Mouse (Mus musculus) testis, adult 2 months (tissue): Measurements from ENCODE around the gene Nxpe4. TPM values are rescaled to one million over a fixed set of nuclear protein-coding genes. Genes with fewer than 3 reads are reported as not detected.
"Not testable (repeated sequence)": the region's sequence is repeated elsewhere in the genome, so short reads cannot be mapped to it uniquely, and the experiment has no call there.

Source experiments
- H3K27ac ChIP-seq: fragments of 200-500 bp; 2 replicates; pipeline ENCODE4 v1.5.1; 2012; ENCODE audit warnings: low read depth, low read length; ENCODE audit not compliant: control insufficient read depth, insufficient read depth
- H3K27me3 ChIP-seq: fragments of 200-500 bp; 2 replicates; pipeline ENCODE4 v1.6.1; 2012; ENCODE audit warnings: mild to moderate bottlenecking, low read length, moderate library complexity; ENCODE audit not compliant: control insufficient read depth, insufficient read depth
- H3K36me3 ChIP-seq: fragments of 200-500 bp; 2 replicates; pipeline ENCODE4 v1.6.1; 2012; ENCODE audit warnings: mild to moderate bottlenecking, low read length; ENCODE audit not compliant: control insufficient read depth, insufficient read depth
- H3K4me1 ChIP-seq: fragments of 200-500 bp; 2 replicates; pipeline ENCODE4 v1.6.1; 2012; ENCODE audit warnings: low read length; ENCODE audit not compliant: control insufficient read depth, insufficient read depth
- H3K4me3 ChIP-seq: fragments of 200-500 bp; 2 replicates; pipeline ENCODE4 v1.5.1; 2012; ENCODE audit warnings: low read depth, mild to moderate bottlenecking, low read length, moderate library complexity, mixed read lengths; ENCODE audit not compliant: control insufficient read depth
- CTCF ChIP-seq: fragments of 200-500 bp; IDR thresholded peaks from 2 replicates; pipeline ENCODE4 v1.5.1; 2012; ENCODE audit warnings: low read depth, mild to moderate bottlenecking, inconsistent platforms, low read length, moderate library complexity; ENCODE audit not compliant: control insufficient read depth, insufficient read depth, insufficient replicate concordance
- POLR2A ChIP-seq: fragments of 200-500 bp; IDR thresholded peaks from 2 replicates; pipeline ENCODE4 v1.6.1; 2012; ENCODE audit warnings: low read depth, mild to moderate bottlenecking, inconsistent platforms, low read length, moderate library complexity; ENCODE audit not compliant: control insufficient read depth
- polyA plus RNA-seq: library from polyadenylated mRNA; depleted of rRNA; stranded (reverse); fragments of >200 nt; gene quantifications from 2 replicates; pipeline ENCODE4 v1.2.3, GENCODE M21; 2012; rRNA removed

The Nxpe4 gene
- polyA plus RNA-seq = 0.78 and 0.84 TPM in 2 replicates

DNA sequence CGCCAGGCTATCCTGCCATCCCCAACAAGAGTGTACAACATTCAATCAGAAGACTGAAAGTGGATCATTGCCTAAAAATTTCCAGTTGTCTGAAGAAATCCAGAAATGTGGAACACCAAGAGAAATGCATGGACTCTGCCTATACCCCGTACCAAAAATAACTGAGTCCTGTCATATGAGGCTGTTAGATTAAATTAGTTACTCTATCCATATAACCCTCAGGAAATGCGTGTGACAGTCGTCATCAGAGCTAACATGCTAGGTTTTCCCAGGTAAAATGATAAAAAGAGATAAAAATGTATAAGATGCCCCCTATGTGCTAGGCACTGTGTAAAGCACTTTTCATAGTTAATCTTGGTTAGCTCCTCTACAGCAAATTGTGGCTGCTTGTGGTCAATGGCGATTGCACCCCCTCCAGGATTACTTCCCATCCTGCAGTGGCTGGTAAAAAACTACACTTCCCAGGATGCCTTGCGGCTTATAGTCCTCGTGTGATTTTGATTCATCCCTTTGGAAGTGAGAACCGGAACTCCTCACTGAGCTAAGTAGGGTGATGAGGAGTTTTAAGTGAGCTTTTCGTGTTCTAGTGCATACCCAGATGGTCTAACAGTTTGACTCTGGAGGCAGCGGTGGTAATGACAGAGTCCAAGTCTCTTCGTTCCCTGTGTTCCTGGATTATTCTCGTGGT lies at the start of gene Nxpe4:
Nxpe4 (plus strand) TSS at position 519 of the 688 bp plus-strand sequence.
- H3K4me1 ChIP-seq = no peaks in the 10 kb centered on the region
- H3K27ac ChIP-seq = no peak within 1 kb of the TSS
- no peaks in the 10 kb centered on the region for H3K27me3 ChIP-seq
- H3K4me3 ChIP-seq = peak within 1 kb of the TSS; percentile 57
- no peaks in the 10 kb centered on the region for H3K36me3 ChIP-seq
- no peak for TF ChIP-seq POLR2A
- no peak for TF ChIP-seq CTCF

DNA sequence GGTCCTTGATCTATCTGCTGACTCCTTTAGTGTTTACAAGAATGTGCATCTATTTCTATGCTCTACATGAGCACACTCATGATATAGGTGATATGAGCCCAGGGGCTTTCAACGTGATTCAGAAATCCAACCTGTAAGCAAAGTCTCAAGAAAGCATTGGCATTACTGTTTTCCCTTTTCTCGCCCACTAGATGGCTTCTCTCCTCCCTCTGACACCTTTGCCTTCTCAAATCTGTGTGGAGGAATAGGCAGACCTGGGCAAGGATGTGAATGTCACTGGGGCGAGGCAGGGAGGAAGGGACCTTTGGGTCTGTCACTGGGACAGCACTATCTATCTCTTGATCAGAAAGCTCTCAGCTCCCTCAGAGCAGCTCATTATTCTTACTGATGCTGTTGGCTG lies 35.0 kb upstream of the Nxpe4 start:
- Histone ChIP-seq H3K36me3 (no peaks in the 10 kb centered on the region), H3K27ac (no peak overlapping the region), H3K4me1 (no peaks in the 10 kb centered on the region), H3K4me3 (no peak overlapping the region), H3K27me3 (no peaks in the 10 kb centered on the region)
- TF ChIP-seq CTCF (no peak), POLR2A (no peak)

DNA sequence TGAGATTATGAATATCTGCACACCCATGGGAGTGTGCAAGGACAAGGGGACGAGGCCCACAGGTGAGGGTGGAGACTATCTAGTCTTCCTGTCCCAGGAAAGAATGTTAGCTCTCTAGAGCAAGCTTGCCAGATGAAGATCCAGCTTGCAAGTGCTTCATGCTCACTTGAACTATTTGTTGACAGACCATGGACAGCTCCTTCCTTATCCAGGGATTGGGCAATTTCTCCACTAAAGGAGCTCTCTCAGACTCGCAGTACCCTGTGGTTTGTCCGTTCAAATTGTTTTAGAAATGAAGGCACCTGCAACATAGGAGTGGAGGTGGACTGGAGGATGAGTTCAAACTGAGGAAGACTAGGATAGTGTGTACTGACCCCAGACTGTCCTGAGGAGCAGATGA lies 24.3 kb upstream of the Nxpe4 start:
- H3K27ac ChIP-seq = no peak overlapping the region
- TF ChIP-seq POLR2A = no peak
- TF ChIP-seq CTCF = no peak
- no peaks in the 10 kb centered on the region for H3K36me3 ChIP-seq
- no peaks in the 10 kb centered on the region for H3K4me1 ChIP-seq
- no peak overlapping the region for H3K4me3 ChIP-seq
- no peaks in the 10 kb centered on the region for H3K27me3 ChIP-seq

- Histone ChIP-seq H3K27ac (no peak overlapping the region), H3K27me3 (no peaks in the 10 kb centered on the region)
- TF ChIP-seq POLR2A = no peak
- TF ChIP-seq CTCF = no peak
These were observed 21.1 kb upstream of the Nxpe4 start for GRCm38 (mm10) chr9:48140485-48141411.

DNA sequence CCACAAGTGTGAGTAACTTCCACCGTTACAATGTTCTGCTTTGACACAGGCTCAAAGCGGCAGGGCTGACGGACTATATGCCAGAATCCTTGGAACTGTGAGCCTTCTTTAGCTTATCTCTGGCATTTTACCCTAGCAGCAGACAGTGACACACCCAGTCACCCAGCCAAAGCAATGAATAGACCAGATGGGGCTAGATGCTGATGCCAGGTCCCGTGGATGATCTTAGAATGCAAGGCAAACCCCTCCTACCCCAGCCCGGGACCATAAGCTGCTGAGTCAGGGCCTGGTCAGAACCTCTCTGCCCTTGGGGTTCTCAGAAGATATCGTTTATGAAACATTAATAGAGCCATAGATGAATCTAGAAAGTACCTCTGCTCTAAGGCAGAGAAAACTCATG lies 19.2 kb upstream of the Nxpe4 start:
- Histone ChIP-seq H3K36me3 (no peaks in the 10 kb centered on the region), H3K4me3 (no peak overlapping the region), H3K27me3 (no peaks in the 10 kb centered on the region), H3K4me1 (no peaks in the 10 kb centered on the region), H3K27ac (no peak overlapping the region)
- no peak for TF ChIP-seq POLR2A
- no peak for TF ChIP-seq CTCF

More at GRCm38 (mm10) chr9:48140485-48141411, 21.1 kb upstream of the Nxpe4 start:
- no peak overlapping the region for H3K4me3 ChIP-seq
- H3K4me1 ChIP-seq = no peaks in the 10 kb centered on the region
- no peaks in the 10 kb centered on the region for H3K36me3 ChIP-seq

DNA sequence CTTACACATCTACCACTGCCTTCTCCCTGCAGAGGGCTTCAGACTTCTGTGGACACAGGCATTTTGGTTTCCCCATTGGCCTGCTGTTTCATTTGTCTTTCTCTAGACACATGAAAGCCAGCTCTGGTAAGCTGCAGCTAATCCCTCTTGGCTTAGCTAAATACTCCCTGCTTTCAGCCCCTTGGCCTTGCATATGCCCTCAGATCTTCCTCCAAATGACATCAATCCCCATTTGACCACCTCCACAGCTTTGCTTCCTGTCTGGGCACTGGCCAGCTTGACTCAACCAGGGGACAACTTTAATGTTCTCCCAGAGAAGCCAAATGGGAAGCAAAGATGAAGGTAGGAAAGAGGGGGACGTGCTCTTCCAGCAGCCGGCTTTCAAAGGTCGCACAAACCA lies 15.1 kb upstream of the Nxpe4 start:
- no peaks in the 10 kb centered on the region for H3K4me1 ChIP-seq
- no peak overlapping the region for H3K27ac ChIP-seq
- H3K4me3 ChIP-seq = no peak overlapping the region
- H3K36me3 ChIP-seq = no peaks in the 10 kb centered on the region
- no peaks in the 10 kb centered on the region for H3K27me3 ChIP-seq
- TF ChIP-seq POLR2A = no peak

DNA sequence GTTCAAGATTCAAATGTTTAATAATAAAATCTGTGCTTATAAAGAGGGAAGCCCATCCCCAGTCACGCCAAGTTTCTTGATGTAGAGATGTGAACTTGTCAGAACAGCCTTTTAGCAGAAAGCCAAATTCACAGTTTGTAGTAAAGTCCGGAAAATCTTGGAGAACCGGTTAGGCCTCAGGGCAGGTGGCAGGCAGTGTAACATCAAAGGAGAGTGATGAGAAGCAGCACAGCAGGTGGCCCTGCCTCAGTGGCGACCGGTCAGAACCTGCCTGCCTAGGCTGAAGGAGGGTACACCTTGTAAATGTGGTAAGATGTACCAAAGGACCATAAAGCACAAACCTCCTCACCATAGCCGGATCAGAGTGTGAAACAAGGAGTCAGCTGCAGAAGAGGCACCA lies 4.7 kb downstream of the Nxpe4 start:
- not testable (repeated sequence) for H3K4me1 ChIP-seq, H3K4me3 ChIP-seq, H3K27me3 ChIP-seq, H3K36me3 ChIP-seq, H3K27ac ChIP-seq

GRCm38 (mm10) chr9:48176764-48177163 lies 14.9 kb downstream of the Nxpe4 start:
- Histone ChIP-seq H3K27me3 (no peaks in the 10 kb centered on the region), H3K27ac (no peak overlapping the region), H3K4me1 (no peaks in the 10 kb centered on the region), H3K4me3 (no peak overlapping the region), H3K36me3 (no peaks in the 10 kb centered on the region)
- peak; percentile 19; the same call in 1 of the 2 replicates for TF ChIP-seq CTCF
- no peak for TF ChIP-seq POLR2A
